Mouse (Mus musculus) heart, adult 9 months (tissue): ENCODE results near the gene Dpp8.
"Not testable (repeated sequence)": the region's sequence is repeated elsewhere in the genome, so short reads cannot be mapped to it uniquely, and the experiment has no call there.

Experiments
- DNase-seq, 2 experiments: peaks; one replicate each; pipeline ENCODE4 v3.0.0; 2022; ENCODE audit warnings: low spot score in 2 of 2

Gene Dpp8

DNA sequence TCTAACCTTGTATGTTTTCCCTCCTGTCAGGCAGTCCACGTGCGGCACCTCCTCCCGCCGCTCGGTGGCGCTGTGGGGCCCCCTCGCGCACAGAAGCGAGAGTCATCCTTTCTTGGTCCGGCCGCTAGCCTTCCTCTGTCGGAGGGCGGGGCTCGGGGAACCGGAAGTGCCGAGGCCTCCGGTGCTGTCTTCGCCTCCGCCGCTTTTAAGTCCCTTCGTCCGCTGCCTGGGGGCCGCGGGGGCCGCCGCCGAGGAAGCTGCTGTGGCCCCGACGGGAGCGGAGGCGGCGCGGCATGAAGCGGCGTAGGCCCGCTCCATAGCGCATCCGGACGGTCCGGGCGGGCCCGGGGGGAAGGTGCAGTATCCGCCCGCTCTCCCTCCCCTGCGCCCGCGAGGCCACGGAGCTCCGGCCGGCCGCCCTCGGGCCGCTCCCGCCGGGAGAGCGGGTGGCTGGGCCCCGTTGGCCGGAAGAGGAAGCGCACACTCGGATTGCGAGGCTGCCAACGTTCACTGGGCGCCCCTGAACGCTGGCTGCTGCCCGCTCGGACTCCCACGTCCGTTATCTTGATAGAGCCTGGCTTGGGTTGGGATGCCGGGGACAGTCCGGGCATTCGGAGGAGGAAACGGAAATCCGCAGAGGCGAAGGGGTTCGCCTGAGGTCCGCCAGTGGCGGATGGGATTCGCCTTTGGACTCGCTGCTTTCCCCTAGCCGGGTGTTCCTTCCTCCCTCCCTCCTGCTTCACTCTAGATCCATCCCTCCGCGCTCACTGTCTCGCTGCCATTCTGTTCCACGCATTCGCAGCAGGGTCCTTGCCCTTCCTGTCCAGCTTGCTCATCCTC lies at the start of gene Dpp8:
Gene Dpp8, plus strand, starts transcription at position 146 of the 840 bp plus-strand sequence.
- DNase-seq, result peak; percentile 89 to 93

DNA sequence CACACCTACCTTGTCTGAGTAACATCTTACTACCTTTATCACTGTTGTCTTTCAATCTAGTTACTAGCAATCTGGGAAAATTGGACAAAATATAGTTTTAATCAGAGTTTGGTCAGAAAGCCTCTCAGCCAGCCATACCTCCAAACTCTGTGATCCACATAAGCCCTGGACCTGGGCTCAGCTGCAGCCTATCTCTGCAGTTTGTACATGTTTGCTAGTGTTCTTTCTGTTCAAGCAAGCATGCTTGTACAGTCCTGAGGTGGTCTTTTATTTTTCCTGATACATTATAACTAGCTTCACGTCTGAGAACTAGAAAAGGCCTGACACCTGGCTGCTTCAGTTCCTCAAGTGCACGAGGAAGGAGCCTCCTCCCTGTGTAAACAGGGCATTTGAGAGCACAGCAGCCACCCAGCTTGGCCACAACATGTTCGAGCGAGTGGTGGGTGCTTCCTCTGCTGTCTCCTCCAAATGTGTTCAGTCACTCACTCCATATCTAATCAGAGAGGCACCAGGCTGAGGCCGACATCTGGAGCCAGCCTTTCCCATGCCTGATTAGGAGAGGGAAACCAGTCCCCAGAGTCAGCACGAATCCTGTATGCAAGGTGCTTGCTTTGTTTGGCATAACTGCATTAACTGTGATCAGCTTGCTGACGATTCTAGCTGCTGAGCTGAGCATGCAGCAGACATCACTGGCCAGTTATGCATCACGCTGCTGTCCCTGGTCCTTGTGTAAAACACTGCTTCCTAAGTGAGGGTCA lies 47.0 kb upstream of the Dpp8 start:
- DNase-seq, result no peak

DNA sequence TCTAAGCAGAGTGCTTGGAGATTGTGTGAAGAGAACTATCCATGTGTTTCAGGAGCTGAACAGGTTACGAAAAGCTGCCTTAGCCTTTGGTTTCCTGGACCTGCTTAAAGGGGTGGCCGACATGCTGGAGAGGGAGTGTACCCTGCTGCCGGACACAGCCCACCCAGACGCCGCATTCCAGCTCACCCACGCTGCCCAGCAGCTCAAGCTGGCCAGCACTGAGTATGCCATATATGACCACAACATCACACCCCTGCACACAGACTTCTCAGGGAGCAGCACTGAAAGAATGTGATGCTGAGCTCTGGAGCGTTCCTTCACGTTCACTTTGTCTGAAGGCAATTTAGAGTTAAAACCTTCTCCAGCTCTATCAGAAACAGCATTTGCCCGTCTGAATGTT lies 46.4 kb upstream of the Dpp8 start:
- DNase-seq, result no peak

DNA sequence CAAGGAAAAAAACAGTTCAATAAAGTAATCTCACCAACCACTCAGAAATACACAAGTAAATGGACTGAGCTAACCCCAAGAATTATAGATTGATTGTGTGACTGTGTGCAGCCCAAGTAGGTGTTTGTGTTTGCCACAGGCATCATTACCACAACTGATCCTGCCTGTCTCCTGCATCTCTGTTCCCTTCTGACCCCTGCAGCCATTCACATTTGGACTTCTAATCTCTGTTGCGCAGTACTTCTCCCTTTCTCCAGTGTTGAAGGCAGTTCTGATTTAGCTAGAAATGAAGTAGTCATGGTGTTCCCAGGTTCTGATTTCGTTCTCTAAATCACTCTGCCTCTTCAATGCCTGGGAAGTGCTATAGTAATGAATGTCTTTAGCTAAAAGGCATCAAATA lies 44.6 kb upstream of the Dpp8 start:
- DNase-seq, result no peak

DNA sequence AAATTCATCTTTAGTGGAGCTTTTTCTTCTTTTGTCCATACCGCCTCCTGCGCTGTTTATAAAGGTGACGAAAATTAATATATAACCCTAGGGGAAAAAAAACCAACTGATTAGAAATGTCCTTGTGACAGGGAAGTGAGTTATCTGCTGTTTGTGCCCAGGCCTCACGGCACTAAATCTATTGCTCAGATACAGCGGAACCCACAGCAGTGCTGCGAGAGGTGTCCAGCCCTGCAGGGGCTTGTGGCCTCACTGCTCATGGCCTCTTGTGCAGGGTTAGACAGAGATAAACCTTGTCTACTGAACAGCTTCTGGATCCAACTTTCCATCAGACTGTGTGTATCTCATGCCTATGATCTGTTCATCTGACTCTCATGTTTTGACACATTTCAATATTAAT lies 43.8 kb upstream of the Dpp8 start:
- no peak for DNase-seq

DNA sequence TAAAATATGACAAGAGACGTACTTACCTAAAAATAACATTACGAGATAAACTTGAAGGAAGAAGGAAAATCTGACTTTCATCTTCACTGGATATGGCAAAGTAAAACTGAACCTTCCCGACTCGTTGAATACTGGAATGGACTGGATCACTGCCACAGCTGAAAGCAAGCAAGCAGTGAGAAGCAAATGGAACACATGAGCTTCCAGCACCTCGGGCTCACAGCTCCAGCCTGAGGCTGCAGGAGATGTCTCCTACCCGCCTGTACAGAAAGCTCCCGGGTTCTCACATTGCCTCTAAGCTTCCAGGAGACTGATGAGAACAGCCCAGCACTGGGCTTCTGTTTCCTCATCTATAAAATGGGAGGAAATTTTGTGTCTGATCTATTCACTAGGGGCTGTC lies 41.9 kb upstream of the Dpp8 start:
- no peak for DNase-seq

DNA sequence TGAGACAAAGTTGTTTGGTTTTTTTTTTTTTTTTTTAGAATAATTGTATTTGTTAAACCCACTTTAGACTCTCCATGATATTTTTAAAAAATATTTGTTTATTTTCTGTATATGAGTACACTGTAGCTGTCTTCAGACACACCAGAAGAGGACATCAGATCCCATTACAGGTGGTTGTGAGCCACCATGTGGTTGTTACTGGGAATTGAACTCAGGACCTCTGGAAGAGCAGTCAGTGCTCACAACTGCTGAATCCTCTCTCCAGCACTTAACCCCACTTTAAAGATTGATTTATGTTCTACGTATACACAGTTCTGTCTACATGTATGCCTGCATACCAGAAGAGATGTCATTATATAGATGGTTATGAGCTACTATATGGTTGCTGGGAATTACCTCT lies 36.8 kb upstream of the Dpp8 start:
- not testable (repeated sequence) for DNase-seq

DNA sequence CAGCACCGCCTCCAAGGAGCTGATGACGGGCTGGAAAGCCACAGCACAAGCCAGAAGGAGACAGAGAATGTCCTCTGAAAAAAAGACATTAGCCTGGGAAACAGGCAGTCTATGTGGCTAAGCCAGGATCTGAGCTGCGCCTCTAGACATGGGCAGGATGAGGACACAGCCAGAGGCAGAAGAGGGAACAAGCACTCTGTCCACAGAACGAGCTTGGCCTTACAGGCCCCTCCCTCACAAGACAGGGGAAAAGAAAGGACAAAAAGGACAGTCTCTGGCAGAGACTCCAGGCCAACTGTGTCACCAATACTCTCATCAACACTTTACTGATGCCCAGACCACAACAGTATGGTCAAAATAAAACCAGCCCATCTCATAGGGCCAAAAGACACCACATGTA lies 30.7 kb upstream of the Dpp8 start:
- no peak for DNase-seq

DNA sequence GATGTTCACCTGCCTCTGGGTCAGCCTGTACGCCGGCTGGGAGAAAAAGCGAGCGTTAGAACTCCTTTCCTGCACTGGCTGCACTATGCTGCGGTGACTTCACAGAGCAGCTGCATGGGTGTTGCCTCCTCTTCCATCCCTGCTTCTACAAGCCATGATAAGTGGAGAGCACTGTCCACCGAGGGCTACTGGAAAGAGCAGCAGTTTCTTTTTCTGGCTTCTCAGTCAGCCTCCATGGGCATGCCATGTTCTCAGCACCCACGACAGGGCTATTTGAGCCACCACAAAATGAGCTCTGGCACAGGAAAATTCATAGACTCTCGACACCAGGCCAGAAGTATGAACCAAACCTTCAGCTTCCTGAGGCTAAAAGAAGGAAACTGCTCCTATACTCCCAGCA lies 26.5 kb upstream of the Dpp8 start:
- no peak for DNase-seq

DNA sequence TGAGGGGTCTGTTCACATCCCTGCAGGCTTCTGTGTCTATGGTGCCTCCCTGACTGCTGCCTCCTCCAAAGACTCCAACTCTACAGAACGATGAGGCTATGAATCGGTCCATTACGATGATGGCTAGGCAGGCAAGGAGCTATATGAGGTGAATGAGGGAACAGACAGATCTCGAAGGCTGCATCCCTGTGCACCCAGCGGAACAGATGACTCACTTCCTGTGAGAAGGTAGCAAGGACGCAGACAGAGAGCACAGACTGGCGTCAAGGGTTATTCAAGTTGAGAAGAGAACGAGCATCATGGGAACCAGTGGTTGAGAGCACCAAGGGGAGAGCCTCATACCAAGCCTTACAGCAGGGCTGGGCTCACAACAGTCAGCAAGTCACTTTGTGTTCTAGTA lies 21.6 kb upstream of the Dpp8 start:
- no peak for DNase-seq

DNA sequence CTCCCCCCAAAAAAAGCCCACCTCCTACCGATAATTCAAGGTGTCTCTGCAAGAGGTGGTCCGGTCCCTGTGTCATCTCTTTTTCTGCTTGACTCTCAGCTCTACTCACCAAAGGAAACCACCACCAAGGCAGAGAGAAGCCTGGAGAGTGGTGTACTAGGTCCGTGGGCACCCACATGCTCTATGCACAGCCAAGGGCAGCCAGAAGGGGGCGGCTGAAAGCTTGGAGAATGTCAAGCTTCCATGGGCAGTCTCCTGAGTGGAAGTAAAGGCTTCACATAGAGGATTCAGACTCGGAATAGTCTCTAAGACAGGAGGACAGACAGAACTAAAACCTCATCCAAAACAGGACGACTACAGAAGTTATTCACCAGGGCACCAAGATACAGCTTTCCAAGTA lies 20.9 kb upstream of the Dpp8 start:
- no peak for DNase-seq

DNA sequence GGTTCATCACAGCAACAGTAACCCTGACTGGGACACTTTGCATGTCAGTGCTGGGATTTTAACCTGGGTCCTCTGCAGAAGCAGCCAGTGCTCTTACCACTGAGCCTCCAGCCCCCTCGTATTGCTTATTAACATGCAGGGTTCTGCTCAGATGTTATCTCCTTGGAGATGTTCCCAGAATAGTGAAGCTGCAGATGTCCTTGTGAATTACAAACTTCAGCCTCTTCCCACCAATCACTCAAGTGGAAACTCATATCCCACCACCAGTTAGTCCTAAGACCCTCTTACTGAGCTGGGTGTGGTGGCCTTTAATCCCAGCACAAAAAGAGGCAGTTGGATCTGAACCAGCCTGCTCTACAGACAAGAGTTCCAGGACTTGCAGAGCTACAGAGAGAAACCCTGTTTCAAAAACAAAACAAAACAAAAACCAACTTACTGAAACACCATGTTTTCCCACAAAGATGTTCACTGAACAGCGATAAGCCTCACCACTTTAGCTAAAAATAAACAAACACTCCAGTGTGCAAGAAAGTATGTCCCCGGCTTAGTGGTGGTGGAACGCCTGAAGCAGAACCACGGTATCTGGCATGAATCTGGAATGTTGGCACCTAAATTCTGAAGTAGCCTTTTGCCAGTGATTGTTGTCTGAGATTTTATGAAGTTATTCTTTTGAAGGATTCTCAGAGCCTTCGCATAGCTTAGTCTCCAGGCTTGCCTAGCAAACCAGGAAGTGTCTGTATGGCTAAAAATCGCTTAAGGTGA lies 16.6 kb upstream of the Dpp8 start:
- DNase-seq, result no peak

DNA sequence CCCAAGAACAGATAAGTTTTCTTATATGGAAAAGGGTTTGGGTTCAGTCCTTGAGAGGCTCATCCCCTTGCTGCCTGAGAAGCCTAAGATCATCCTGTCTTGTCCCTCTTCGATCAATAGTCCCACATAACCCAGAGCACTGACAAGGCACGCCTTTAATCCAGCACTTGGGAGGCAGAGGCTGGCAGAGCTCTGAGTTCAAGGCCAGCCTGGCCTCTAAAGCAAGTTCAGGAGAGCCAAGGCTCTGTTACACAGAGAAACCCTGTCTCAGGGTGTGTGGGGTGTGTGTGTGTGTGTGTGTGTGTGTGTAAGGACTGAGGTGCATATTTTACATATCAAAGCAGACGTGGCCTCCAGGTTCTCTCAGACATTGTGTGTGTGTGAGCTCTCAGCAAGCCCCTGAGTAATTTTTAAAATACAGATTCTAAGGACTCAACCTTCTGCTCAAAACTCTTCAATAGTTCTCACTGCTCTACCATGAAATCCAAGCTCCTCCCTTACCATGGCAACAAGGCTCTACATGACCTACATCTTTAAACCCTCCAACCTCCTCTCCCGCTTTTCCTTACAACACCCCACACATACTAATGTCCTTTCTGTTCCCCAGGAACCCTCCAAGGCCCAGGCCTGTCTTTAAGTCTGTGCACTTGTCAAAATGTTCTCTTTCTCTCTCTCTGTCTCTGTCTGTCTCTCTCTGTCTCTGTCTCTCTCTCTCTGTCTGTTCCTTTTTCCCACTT lies 15.8 kb upstream of the Dpp8 start:
- DNase-seq, result no peak

DNA sequence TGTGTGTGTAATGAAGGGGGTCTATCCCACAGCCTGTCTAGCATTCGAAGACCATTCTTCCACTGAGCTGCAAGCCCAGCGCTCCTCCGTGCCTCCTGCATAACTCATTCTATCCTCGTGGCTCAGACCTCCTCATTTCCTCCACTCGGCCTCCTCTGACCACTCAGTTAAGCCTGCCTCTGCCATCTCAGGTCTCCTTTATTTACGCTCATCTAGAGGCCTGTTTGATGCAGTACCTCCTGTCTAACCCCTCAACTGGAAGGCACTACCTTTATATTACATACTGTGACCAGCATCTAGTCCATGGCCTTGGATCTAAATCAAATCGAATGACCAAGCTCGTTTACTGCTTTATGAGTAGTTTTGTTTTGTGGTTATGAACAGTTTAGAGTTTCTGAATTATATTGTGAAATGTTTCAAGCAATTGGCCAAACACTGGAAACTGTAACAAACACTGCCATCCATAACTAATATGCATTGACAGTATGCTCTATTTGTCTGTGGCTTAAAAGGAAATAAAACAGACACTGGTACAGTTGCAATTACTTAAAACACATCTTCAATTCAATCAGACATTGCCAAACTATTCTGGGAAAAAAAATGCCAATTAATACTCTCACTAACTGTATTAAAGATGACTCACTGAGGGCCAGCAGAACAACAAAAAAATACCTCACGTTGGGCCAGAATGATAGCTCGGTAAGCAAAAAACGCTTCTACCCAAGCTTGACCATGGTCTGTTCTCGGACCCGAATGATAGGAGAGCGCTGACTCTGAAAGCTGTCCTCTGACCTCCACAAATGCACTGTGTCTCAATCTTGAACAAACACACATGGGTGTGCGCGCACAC lies 15.0 kb upstream of the Dpp8 start:
- no peak for DNase-seq

DNA sequence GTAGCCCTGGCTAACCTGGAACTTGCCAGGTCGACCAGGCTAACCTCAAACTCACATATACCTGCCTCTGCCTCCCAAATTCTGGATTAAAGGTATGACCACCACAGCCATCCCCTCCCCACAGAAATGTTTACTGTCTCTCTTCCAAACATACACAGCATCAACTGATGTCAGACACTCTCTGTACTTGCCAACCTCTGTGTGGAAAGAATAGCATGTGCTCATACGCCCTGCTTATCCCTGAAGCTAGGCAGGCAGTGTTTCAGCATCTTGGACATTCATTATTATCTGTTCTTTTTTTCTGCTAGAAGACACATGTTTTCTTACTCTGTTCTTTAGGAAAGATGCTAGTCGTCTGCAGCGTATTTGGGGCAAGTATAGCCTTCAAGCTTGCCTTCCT lies 14.3 kb upstream of the Dpp8 start:
- DNase-seq, result no peak

DNA sequence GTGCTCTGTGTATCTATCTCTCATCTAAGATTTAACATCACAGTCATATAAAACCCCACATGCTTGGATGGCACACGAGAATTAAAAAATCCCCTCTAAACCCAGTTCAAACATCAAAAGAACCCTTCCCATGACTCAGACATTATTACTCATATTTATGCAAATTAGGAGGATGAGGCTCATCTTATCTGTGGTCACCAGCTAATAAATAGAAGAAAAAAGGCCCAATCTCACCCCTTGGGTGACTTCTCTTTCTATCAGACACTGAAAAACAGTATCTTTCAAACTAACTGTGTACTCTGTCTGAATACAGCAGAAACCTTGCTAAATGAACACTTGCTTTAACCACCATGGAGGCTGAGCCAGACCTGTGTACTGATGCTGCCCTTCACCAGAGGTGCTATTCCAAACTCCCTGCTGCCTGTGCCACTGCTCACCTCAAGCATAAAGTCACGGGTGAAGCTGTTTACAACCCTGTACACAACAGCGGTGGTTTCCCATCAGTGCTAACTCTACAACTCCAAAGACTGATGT lies 13.6 kb upstream of the Dpp8 start:
- DNase-seq, result no peak

DNA sequence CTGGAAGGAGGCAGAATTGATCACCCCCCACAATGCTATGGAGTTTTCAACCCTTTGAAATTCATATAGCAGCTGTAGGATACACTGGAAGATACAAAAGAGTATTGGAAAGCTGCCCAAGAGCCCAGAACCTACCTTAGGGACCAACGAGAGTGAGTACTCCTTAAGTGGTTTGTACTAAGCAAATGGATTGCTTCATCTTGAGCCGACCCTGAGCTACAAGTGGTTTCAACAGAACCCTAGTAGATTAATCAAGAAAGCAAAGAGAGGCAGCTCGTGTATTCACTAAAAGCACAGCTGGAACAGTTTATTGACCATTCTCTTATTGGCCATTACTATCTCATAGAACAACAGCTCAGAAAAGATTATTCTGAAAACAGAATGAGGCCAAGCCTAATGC lies 13.1 kb upstream of the Dpp8 start:
- DNase-seq, result no peak

DNA sequence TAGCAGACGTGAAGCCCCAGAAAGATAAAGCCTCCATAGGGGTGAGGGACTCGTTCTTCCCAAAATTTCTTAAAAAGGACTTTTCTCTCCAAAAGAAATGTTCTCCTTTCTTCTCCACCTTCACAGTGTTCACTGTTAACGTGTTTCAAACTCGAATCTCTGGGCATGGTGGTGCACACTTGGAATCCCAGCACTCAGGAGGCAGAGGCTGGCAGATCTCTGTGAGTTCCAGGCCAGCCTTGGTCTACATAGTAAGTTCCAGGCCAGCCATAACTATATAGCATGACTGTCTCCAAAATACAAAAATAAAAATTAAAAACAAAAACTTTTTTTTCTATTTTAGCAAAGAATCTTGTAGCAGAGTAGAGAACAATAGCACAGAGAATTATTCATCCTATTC lies 12.1 kb upstream of the Dpp8 start:
- DNase-seq, result no peak

DNA sequence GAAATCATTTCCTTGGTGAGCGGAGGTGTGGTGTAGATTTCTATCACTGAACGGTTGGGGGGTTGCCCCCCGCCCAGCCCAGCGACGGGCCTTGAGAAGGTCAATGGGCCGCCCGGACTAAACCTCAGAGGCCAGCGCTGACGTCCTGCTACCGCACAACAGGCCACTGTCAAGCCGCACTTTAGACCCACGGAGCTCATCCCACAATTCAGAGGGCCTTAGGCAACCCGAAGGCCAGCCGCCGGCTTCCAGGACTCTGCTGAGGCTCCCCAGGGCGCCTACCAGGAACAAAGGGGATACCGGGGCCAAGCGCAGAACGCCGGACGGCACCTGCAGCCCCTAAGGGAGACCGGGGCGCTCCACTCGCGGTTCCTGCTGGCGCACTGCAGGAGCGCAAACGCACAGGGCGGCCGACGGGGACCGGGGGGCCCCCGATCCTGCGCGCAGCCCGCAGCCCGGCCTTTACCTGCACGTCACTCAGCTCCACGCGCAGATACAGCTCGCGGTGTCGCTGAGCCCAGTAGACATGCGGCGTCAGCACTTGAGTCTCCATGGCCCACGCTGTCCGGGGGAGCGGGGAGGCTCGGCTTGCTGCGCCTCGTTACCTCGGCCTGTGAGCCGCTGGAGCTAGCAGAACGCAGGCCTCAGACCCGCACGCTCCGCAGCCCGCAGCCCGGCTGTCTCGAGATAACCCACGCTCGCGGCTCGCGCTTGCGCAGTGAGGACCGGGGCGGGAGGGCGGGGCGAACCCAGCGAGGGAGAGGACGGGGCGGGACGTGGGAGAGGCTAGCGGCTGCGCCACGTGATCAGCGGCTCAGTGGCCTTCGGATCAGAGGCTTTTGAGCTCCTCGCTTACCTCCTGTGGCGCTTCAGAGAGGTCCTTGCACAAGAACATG lies 11.0 kb upstream of the Dpp8 start, which contains the start of gene Hacd3:
Gene Hacd3, minus strand, starts transcription at position 703 of the 896 bp plus-strand sequence.
- peak; percentile 88 to 91 for DNase-seq
